Mouse (Mus musculus): ENCODE measurements around the gene Magi2. TPM values are rescaled to one million over a fixed set of nuclear protein-coding genes. Genes with fewer than 3 reads are reported as not detected.

The Magi2 gene
- polyA plus RNA-seq, 1 experiment from 2014 or later, result 3.2 TPM

DNA sequence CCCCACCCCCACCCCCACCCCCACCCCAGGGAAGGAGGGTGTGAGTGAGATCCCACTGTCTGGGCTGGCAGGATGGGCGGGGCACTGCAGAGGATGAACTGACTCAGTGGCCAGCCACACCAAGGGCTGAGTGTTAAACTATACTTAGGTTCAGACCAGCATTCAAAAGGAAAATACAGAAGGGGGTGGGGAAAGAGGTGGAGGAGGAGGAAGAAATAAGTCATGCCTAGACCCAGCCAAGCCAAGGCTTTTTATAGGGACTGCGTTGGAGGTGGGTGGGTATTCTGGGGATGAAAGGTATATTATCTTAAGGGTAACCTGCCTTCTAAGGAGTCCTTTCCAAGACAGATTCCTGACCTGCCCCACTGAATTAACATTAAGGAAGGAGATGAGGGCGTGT, 1420.1 kb downstream of the Magi2 start:
- DNase-seq (ENCODE audit: low spot score), result peak; percentile 4
- WGBS, result 91% methylated on average over 3 of the region's 3 CpGs
- no peaks in the 10 kb centered on the region for H3K4me1 ChIP-seq (replicated peaks; ENCODE audit: control insufficient read depth, insufficient read depth, low read length)

GRCm38 (mm10) chr5:20653425-20654185, 1426.8 kb downstream of the Magi2 start:
- Histone ChIP-seq H3K27ac (ENCODE audit: low read depth) (no peak overlapping the region), H3K9me3 (ENCODE audit: control insufficient read depth, low read length) (no peaks in the 10 kb centered on the region), H3K27me3 (replicated peaks; ENCODE audit: control insufficient read depth, insufficient read depth, low read length) (no peaks in the 10 kb centered on the region), H3K4me3 (ENCODE audit: low read depth, low read length) (no peak overlapping the region), H3K4me2 (ENCODE audit: low read length) (no peak overlapping the region), H3K4me1 (replicated peaks; ENCODE audit: control insufficient read depth, insufficient read depth, low read length) (no peaks in the 10 kb centered on the region), H3K9ac (ENCODE audit: low read length) (no peak overlapping the region), H3K36me3 (ENCODE audit: control insufficient read depth, insufficient read depth, low read length) (no peaks in the 10 kb centered on the region)
- WGBS, result 59% methylated on average over 11 of the region's 11 CpGs
- peak; percentile 53 for DNase-seq (ENCODE audit: low spot score)
- ATAC-seq (replicated peaks; ENCODE audit: low FRiP score, low TSS enrichment, low read depth), result no peak

More for the DNA sequence above, 1420.1 kb downstream of the Magi2 start:
- no peak overlapping the region for H3K4me3 ChIP-seq (ENCODE audit: low read depth, low read length)
- no peaks in the 10 kb centered on the region for H3K27me3 ChIP-seq (replicated peaks; ENCODE audit: control insufficient read depth, insufficient read depth, low read length)
- no peaks in the 10 kb centered on the region for H3K9me3 ChIP-seq (ENCODE audit: control insufficient read depth, low read length)
- H3K36me3 ChIP-seq (ENCODE audit: control insufficient read depth, insufficient read depth, low read length), result no peaks in the 10 kb centered on the region
- H3K4me2 ChIP-seq (ENCODE audit: low read length), result no peak overlapping the region
- no peak for ATAC-seq (replicated peaks; ENCODE audit: low FRiP score, low TSS enrichment, low read depth)
- no peak overlapping the region for H3K9ac ChIP-seq (ENCODE audit: low read length)
- no peak overlapping the region for H3K27ac ChIP-seq (ENCODE audit: low read depth)

GRCm38 (mm10) chr5:20654766-20655472, 1428.1 kb downstream of the Magi2 start:
- ATAC-seq (replicated peaks; ENCODE audit: low FRiP score, low TSS enrichment, low read depth) (no peak), DNase-seq (ENCODE audit: low spot score) (no peak)
- WGBS, result 65% methylated on average over 10 of the region's 10 CpGs
- no peak overlapping the region for H3K27ac ChIP-seq (ENCODE audit: low read depth)
- no peak overlapping the region for H3K9ac ChIP-seq (ENCODE audit: low read length)
- no peak overlapping the region for H3K4me3 ChIP-seq (ENCODE audit: low read depth, low read length)
- H3K9me3 ChIP-seq (ENCODE audit: control insufficient read depth, low read length), result no peaks in the 10 kb centered on the region
- H3K27me3 ChIP-seq (replicated peaks; ENCODE audit: control insufficient read depth, insufficient read depth, low read length), result no peaks in the 10 kb centered on the region
- no peaks in the 10 kb centered on the region for H3K36me3 ChIP-seq (ENCODE audit: control insufficient read depth, insufficient read depth, low read length)
- no peak overlapping the region for H3K4me2 ChIP-seq (ENCODE audit: low read length)
- H3K4me1 ChIP-seq (replicated peaks; ENCODE audit: control insufficient read depth, insufficient read depth, low read length), result no peaks in the 10 kb centered on the region

DNA sequence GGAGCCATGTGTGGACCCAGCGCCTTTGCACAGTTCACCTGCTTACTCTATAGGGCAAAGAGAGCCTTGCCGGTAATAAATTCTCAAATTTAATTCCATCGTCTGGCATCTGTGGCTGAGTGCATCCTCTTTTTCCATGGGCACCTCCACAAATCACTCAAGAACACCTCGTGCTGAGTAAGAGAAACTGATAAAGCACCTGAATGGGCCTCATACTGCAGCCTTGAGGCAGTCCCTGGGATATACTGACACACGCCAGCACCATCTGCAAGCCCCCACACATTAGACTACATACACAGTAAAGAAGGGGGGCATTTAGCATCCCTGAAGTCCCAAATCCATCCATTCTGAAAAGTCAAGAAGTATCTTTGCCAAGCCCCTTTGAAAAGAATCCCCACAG, 1430.2 kb downstream of the Magi2 start:
- DNase-seq (ENCODE audit: low spot score), result no peak
- no peak for ATAC-seq (replicated peaks; ENCODE audit: low FRiP score, low TSS enrichment, low read depth)
- WGBS, result 82% methylated on average over 5 of the region's 5 CpGs
- Histone ChIP-seq H3K4me1 (replicated peaks; ENCODE audit: control insufficient read depth, insufficient read depth, low read length) (no peaks in the 10 kb centered on the region), H3K27me3 (replicated peaks; ENCODE audit: control insufficient read depth, insufficient read depth, low read length) (no peaks in the 10 kb centered on the region), H3K36me3 (ENCODE audit: control insufficient read depth, insufficient read depth, low read length) (no peaks in the 10 kb centered on the region), H3K9me3 (ENCODE audit: control insufficient read depth, low read length) (no peaks in the 10 kb centered on the region), H3K9ac (ENCODE audit: low read length) (no peak overlapping the region), H3K4me3 (ENCODE audit: low read depth, low read length) (no peak overlapping the region), H3K27ac (ENCODE audit: low read depth) (no peak overlapping the region), H3K4me2 (ENCODE audit: low read length) (no peak overlapping the region)

DNA sequence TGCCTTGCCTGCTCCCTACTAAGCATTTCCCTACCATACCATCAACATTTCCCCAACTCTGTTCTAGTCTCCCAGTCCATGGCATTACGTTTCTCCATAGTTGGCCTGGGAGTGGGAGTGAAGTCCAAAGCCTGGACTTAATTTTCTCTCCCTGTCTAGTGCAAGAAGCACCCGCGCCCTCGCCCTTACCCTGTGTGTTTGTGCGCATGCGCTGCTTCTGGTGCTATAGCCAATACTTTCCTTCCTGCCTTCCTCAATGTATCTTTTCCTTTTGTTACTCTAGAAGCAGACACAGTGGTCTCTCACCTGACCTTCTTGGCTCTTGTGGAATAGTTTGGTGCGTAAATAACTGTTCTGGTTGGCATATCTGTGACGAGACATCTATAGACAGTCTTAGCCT, 1440.8 kb downstream of the Magi2 start:
- Histone ChIP-seq H3K36me3 (ENCODE audit: control insufficient read depth, insufficient read depth, low read length) (no peaks in the 10 kb centered on the region), H3K4me3 (ENCODE audit: low read depth, low read length) (no peak overlapping the region), H3K9ac (ENCODE audit: low read length) (no peak overlapping the region), H3K27ac (ENCODE audit: low read depth) (no peak overlapping the region), H3K4me2 (ENCODE audit: low read length) (no peak overlapping the region), H3K4me1 (replicated peaks; ENCODE audit: control insufficient read depth, insufficient read depth, low read length) (no peaks in the 10 kb centered on the region), H3K9me3 (ENCODE audit: control insufficient read depth, low read length) (no peaks in the 10 kb centered on the region), H3K27me3 (replicated peaks; ENCODE audit: control insufficient read depth, insufficient read depth, low read length) (no peaks in the 10 kb centered on the region)
- no peak for DNase-seq (ENCODE audit: low spot score)
- no peak for ATAC-seq (replicated peaks; ENCODE audit: low FRiP score, low TSS enrichment, low read depth)
- 95% methylated on average over 8 of the region's 8 CpGs for WGBS

GRCm38 (mm10) chr5:20668736-20669355, 1442.0 kb downstream of the Magi2 start:
- Histone ChIP-seq H3K9ac (ENCODE audit: low read length) (no peak overlapping the region), H3K36me3 (ENCODE audit: control insufficient read depth, insufficient read depth, low read length) (no peaks in the 10 kb centered on the region), H3K4me1 (replicated peaks; ENCODE audit: control insufficient read depth, insufficient read depth, low read length) (no peaks in the 10 kb centered on the region), H3K4me3 (ENCODE audit: low read depth, low read length) (no peak overlapping the region), H3K9me3 (ENCODE audit: control insufficient read depth, low read length) (no peaks in the 10 kb centered on the region), H3K27me3 (replicated peaks; ENCODE audit: control insufficient read depth, insufficient read depth, low read length) (no peaks in the 10 kb centered on the region), H3K27ac (ENCODE audit: low read depth) (no peak overlapping the region), H3K4me2 (ENCODE audit: low read length) (no peak overlapping the region)
- no peak for ATAC-seq (replicated peaks; ENCODE audit: low FRiP score, low TSS enrichment, low read depth)
- DNase-seq (ENCODE audit: low spot score), result no peak
- 81% methylated on average over 10 of the region's 10 CpGs for WGBS

DNA sequence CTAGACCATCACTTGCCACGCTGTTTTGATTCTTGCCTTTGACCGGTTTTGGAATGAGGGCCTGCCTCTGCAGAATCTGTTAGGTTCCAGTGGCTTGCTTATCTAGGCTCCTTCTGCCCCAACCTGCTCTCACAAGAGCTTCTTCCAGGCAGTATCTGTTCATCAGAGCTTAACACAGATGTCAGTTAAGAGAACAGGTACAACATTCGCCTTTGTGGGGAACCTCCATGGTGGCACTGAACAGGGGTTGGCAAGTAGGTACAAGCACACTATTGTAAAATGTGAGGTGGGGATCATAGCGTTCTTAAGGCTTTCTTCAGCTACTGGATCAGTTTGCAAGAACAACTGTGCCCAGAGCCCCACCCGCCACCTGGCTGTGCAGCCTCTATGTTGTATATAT, 1442.6 kb downstream of the Magi2 start:
- 85% methylated on average over 5 of the region's 5 CpGs for WGBS
- DNase-seq (ENCODE audit: low spot score), result no peak
- no peak for ATAC-seq (replicated peaks; ENCODE audit: low FRiP score, low TSS enrichment, low read depth)

DNA sequence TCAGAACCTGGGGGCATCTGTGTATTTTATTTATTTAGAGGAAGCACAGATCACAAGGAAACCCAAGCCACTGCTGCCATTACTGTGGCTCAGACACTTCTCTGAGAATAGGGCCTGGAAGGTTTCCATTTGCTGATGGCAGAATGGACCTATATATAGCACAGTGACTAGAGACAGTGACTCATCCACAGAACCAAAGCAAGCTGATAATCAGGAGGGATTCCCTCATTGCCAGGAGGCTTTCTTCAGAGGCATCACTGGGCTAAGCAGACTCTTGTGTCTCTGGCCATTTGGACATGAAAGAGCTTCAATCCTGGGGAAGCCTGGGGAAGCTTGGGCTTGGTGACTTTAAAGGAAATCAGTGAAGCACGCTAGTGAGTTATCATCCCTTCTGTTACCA, 1445.0 kb downstream of the Magi2 start:
- Histone ChIP-seq H3K36me3 (ENCODE audit: control insufficient read depth, insufficient read depth, low read length) (no peaks in the 10 kb centered on the region), H3K4me1 (replicated peaks; ENCODE audit: control insufficient read depth, insufficient read depth, low read length) (peaks cover 5% of the 10 kb centered on the region; the same call in 1 of the 2 replicates), H3K4me3 (ENCODE audit: low read depth, low read length) (no peak overlapping the region), H3K9me3 (ENCODE audit: control insufficient read depth, low read length) (no peaks in the 10 kb centered on the region), H3K4me2 (ENCODE audit: low read length) (no peak overlapping the region), H3K9ac (ENCODE audit: low read length) (no peak overlapping the region), H3K27me3 (replicated peaks; ENCODE audit: control insufficient read depth, insufficient read depth, low read length) (no peaks in the 10 kb centered on the region), H3K27ac (ENCODE audit: low read depth) (no peak overlapping the region)
- 23% methylated on average over 1 of the region's 1 CpGs for WGBS
- ATAC-seq (replicated peaks; ENCODE audit: low FRiP score, low TSS enrichment, low read depth) (no peak), DNase-seq (ENCODE audit: low spot score) (no peak)

More for the DNA sequence above, 1442.6 kb downstream of the Magi2 start:
- H3K4me2 ChIP-seq (ENCODE audit: low read length), result no peak overlapping the region
- no peaks in the 10 kb centered on the region for H3K9me3 ChIP-seq (ENCODE audit: control insufficient read depth, low read length)
- no peaks in the 10 kb centered on the region for H3K36me3 ChIP-seq (ENCODE audit: control insufficient read depth, insufficient read depth, low read length)
- no peak overlapping the region for H3K27ac ChIP-seq (ENCODE audit: low read depth)
- no peak overlapping the region for H3K9ac ChIP-seq (ENCODE audit: low read length)
- no peaks in the 10 kb centered on the region for H3K4me1 ChIP-seq (replicated peaks; ENCODE audit: control insufficient read depth, insufficient read depth, low read length)
- no peak overlapping the region for H3K4me3 ChIP-seq (ENCODE audit: low read depth, low read length)
- H3K27me3 ChIP-seq (replicated peaks; ENCODE audit: control insufficient read depth, insufficient read depth, low read length), result no peaks in the 10 kb centered on the region
